Mouse (Mus musculus): Measurements from ENCODE around the gene Gm12355. TPM values are rescaled to one million over a fixed set of nuclear protein-coding genes. Genes with fewer than 3 reads are reported as not detected.
A peak's percentile ranks its signal among the peaks of the same experiment; 100 is the strongest.

The Gm12355 gene
- polyA plus RNA-seq, 1 experiment: 0.33 TPM

DNA sequence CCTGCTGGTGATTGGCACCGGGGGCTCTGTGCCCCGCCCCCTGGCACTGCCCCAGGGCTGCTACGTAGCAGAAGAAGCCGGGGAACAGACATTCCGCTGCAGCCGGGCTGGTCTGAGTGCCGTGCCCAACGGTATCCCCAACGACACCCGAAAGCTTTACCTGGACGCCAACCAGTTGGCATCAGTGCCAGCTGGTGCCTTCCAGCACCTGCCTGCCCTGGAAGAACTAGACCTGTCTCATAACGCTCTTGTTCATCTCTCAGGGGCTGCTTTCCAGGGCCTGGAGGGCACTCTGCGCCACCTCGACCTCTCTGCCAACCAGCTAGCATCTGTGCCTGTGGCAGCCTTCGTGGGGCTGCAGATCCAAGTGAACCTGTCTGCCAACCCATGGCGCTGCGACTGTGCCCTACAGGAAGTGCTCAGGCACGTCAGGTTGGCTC, 26.6 kb downstream of the Gm12355 start:
- Histone ChIP-seq H3K4me3 (replicated peaks; ENCODE audit: insufficient read depth, low read depth, low read length) (peak overlapping the region; percentile 58), H3K4me1 (ENCODE audit: control insufficient read depth, insufficient read depth, low read length) (no peaks in the 10 kb centered on the region), H3K27ac (ENCODE audit: insufficient read depth, low read length) (no peak overlapping the region), H3K27me3 (ENCODE audit: control insufficient read depth, insufficient read depth, low read length) (no peaks in the 10 kb centered on the region)
- TF ChIP-seq POLR2A (IDR thresholded peaks at IDR 0.05; ENCODE audit: borderline replicate concordance, insufficient read depth, low read length): no peak
- WGBS: 5% methylated on average over 18 of the region's 18 CpGs
- DNase-seq: peak; percentile 68 to 71

- no peaks in the 10 kb centered on the region for H3K27me3 ChIP-seq (ENCODE audit: control insufficient read depth, insufficient read depth, low read length)
- DNase-seq: no peak
- 84% methylated on average over 8 of the region's 8 CpGs for WGBS
- TF ChIP-seq CTCF (IDR thresholded peaks at IDR 0.05; ENCODE audit: borderline replicate concordance, insufficient read depth, low read depth, low read length) (no peak), POLR2A (IDR thresholded peaks at IDR 0.05; ENCODE audit: borderline replicate concordance, insufficient read depth, low read length) (no peak)
- H3K4me1 ChIP-seq (ENCODE audit: control insufficient read depth, insufficient read depth, low read length): no peaks in the 10 kb centered on the region
- H3K27ac ChIP-seq (ENCODE audit: insufficient read depth, low read length): no peak within 1 kb of the TSS
- H3K4me3 ChIP-seq (replicated peaks; ENCODE audit: insufficient read depth, low read depth, low read length): peak within 1 kb of the TSS; percentile 58
Observed at GRCm38 (mm10) chr11:98597991-98598390, 27.5 kb downstream of the Gm12355 start, which contains the start of gene Lrrc3c. Gene Lrrc3c, plus strand, starts transcription at chr11:98598291.

DNA sequence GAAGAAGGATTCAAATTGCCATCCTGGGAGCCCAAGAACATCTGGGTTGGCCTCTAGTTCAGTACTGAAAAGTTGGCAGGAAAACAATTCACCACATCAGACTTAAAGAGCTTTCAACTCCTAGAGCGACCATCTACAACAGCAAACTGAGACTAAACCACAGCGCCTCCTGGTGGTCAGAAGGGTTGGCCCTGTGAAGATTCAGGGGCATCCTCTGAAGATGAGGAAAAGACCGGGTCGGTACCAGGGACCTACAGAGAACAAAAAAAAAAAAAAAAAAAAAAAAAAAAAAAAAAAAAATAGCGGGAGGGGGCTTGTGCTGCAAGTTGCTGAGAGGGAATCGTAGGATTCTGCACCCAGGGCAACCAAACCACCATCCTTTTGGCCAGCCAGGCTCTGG, 28.1 kb downstream of the Gm12355 start:
- 39% methylated on average over 6 of the region's 6 CpGs for WGBS
- no peaks in the 10 kb centered on the region for H3K27me3 ChIP-seq (ENCODE audit: control insufficient read depth, insufficient read depth, low read length)
- no peak overlapping the region for H3K27ac ChIP-seq (ENCODE audit: insufficient read depth, low read length)
- no peak overlapping the region for H3K4me3 ChIP-seq (replicated peaks; ENCODE audit: insufficient read depth, low read depth, low read length)
- H3K4me1 ChIP-seq (ENCODE audit: control insufficient read depth, insufficient read depth, low read length): no peaks in the 10 kb centered on the region
- TF ChIP-seq POLR2A (IDR thresholded peaks at IDR 0.05; ENCODE audit: borderline replicate concordance, insufficient read depth, low read length): no peak
- TF ChIP-seq CTCF (IDR thresholded peaks at IDR 0.05; ENCODE audit: borderline replicate concordance, insufficient read depth, low read depth, low read length): peak; percentile 52; the same call in 1 of the 2 replicates
- no peak for DNase-seq

DNA sequence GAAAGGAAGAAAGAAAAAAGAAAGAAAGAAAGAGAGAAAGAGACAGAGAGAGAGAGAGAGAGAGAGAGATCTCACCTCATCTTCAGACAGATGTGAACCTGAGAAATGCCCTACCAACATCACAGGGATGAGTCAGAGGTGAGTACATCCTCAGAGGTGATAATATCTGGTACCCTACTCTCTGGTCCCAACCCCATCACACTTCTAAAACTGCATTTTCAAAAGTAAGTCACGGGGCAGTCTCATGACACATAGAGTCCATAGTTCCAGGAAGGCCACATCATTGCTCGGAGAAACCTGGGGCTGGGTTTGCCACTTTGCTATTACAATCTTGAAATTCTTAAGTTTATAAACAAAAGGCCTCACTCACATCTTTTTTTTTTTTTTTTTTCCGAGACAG, 29.5 kb downstream of the Gm12355 start:
- TF ChIP-seq CTCF (IDR thresholded peaks at IDR 0.05; ENCODE audit: borderline replicate concordance, insufficient read depth, low read depth, low read length) (no peak), POLR2A (IDR thresholded peaks at IDR 0.05; ENCODE audit: borderline replicate concordance, insufficient read depth, low read length) (no peak)
- no peak overlapping the region for H3K4me3 ChIP-seq (replicated peaks; ENCODE audit: insufficient read depth, low read depth, low read length)
- DNase-seq: no peak
- no peaks in the 10 kb centered on the region for H3K27me3 ChIP-seq (ENCODE audit: control insufficient read depth, insufficient read depth, low read length)
- no peak overlapping the region for H3K27ac ChIP-seq (ENCODE audit: insufficient read depth, low read length)
- 77% methylated on average over 3 of the region's 3 CpGs for WGBS
- H3K4me1 ChIP-seq (ENCODE audit: control insufficient read depth, insufficient read depth, low read length): peaks cover 6% of the 10 kb centered on the region; the same call in 1 of the 2 replicates

- Histone ChIP-seq H3K4me3 (replicated peaks; ENCODE audit: insufficient read depth, low read depth, low read length) (no peak overlapping the region), H3K4me1 (ENCODE audit: control insufficient read depth, insufficient read depth, low read length) (peaks cover 6% of the 10 kb centered on the region; the same call in 1 of the 2 replicates), H3K27ac (ENCODE audit: insufficient read depth, low read length) (no peak overlapping the region), H3K27me3 (ENCODE audit: control insufficient read depth, insufficient read depth, low read length) (no peaks in the 10 kb centered on the region)
- TF ChIP-seq POLR2A (IDR thresholded peaks at IDR 0.05; ENCODE audit: borderline replicate concordance, insufficient read depth, low read length) (no peak), CTCF (IDR thresholded peaks at IDR 0.05; ENCODE audit: borderline replicate concordance, insufficient read depth, low read depth, low read length) (no peak)
- DNase-seq: no peak
- WGBS: 51% methylated on average over 10 of the region's 10 CpGs
Observed at GRCm38 (mm10) chr11:98595473-98595872, 30.0 kb downstream of the Gm12355 start.

DNA sequence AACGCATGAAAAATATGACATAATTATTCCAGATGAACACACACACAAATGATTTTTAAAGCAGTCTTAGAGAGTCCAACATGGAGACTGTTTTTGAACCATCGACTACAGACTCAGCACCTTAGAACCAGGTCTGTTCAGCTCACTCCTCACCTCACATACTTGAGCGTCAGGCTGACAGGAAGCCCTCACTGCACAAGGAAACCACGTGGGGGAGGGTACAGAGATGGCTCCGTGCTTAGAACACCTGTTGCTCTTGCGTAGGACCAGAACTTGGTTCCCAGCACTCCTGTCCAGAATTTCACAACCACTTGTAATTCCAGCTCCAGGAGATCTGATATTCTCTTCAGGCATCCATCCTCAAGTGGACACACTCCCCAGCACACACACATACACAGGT, 30.4 kb downstream of the Gm12355 start:
- no peak for DNase-seq
- 78% methylated on average over 6 of the region's 6 CpGs for WGBS
- no peak overlapping the region for H3K27ac ChIP-seq (ENCODE audit: insufficient read depth, low read length)
- TF ChIP-seq POLR2A (IDR thresholded peaks at IDR 0.05; ENCODE audit: borderline replicate concordance, insufficient read depth, low read length) (no peak), CTCF (IDR thresholded peaks at IDR 0.05; ENCODE audit: borderline replicate concordance, insufficient read depth, low read depth, low read length) (no peak)
- H3K27me3 ChIP-seq (ENCODE audit: control insufficient read depth, insufficient read depth, low read length): no peaks in the 10 kb centered on the region
- H3K4me1 ChIP-seq (ENCODE audit: control insufficient read depth, insufficient read depth, low read length): peaks cover 6% of the 10 kb centered on the region; the same call in 1 of the 2 replicates
- no peak overlapping the region for H3K4me3 ChIP-seq (replicated peaks; ENCODE audit: insufficient read depth, low read depth, low read length)

GRCm38 (mm10) chr11:98590548-98591445, 34.7 kb downstream of the Gm12355 start:
- Histone ChIP-seq H3K27ac (ENCODE audit: insufficient read depth, low read length) (no peak overlapping the region), H3K27me3 (ENCODE audit: control insufficient read depth, insufficient read depth, low read length) (no peaks in the 10 kb centered on the region), H3K4me3 (replicated peaks; ENCODE audit: insufficient read depth, low read depth, low read length) (peak overlapping the region; percentile 11), H3K4me1 (ENCODE audit: control insufficient read depth, insufficient read depth, low read length) (peaks cover 8% of the 10 kb centered on the region; the same call in 1 of the 2 replicates)
- 19% methylated on average over 19 of the region's 19 CpGs for WGBS
- TF ChIP-seq POLR2A (IDR thresholded peaks at IDR 0.05; ENCODE audit: borderline replicate concordance, insufficient read depth, low read length) (no peak), CTCF (IDR thresholded peaks at IDR 0.05; ENCODE audit: borderline replicate concordance, insufficient read depth, low read depth, low read length) (no peak)
- peak; percentile 55 to 69 for DNase-seq

- WGBS: 90% methylated on average over 8 of the region's 8 CpGs
- no peak for DNase-seq
- Histone ChIP-seq H3K27me3 (ENCODE audit: control insufficient read depth, insufficient read depth, low read length) (no peaks in the 10 kb centered on the region), H3K4me3 (replicated peaks; ENCODE audit: insufficient read depth, low read depth, low read length) (no peak overlapping the region), H3K4me1 (ENCODE audit: control insufficient read depth, insufficient read depth, low read length) (peaks cover 19% of the 10 kb centered on the region), H3K27ac (ENCODE audit: insufficient read depth, low read length) (no peak overlapping the region)
- TF ChIP-seq POLR2A (IDR thresholded peaks at IDR 0.05; ENCODE audit: borderline replicate concordance, insufficient read depth, low read length) (no peak), CTCF (IDR thresholded peaks at IDR 0.05; ENCODE audit: borderline replicate concordance, insufficient read depth, low read depth, low read length) (no peak)
Observed at GRCm38 (mm10) chr11:98589306-98589705, 36.2 kb downstream of the Gm12355 start.
